Mouse (Mus musculus) intestine, postnatal 0 days (tissue): ENCODE data around the gene Arhgef28. TPM values are rescaled to one million over a fixed set of nuclear protein-coding genes. Genes with fewer than 3 reads are reported as not detected.

Experiments used
- ATAC-seq: fragments of 200-750 bp; cut with Nextera tagmentation; 2 replicates; pipeline ENCODE4 v1.8.0; 2017; ENCODE audit warnings: mild to moderate bottlenecking, moderate TSS enrichment, moderate library complexity
- H3K27ac ChIP-seq: fragments of 300-500 bp; sonication (generic); 2 replicates; pipeline ENCODE4 v1.5.1; 2014; ENCODE audit warnings: mild to moderate bottlenecking, low read depth, low read length, moderate library complexity
- H3K27me3 ChIP-seq: fragments of 300-500 bp; sonication (generic); replicated peaks from 2 replicates; pipeline ENCODE4 v1.6.1; 2014; ENCODE audit warnings: low read length, mixed read lengths; ENCODE audit not compliant: control insufficient read depth, insufficient read depth
- H3K36me3 ChIP-seq: fragments of 300-500 bp; sonication (generic); 2 replicates; pipeline ENCODE4 v1.6.1; 2014; ENCODE audit warnings: mild to moderate bottlenecking, moderate library complexity; ENCODE audit not compliant: control insufficient read depth, insufficient read depth
- H3K4me1 ChIP-seq: fragments of 300-500 bp; sonication (generic); replicated peaks from 2 replicates; pipeline ENCODE4 v1.6.1; 2014; ENCODE audit warnings: antibody characterized with exemption, low read length, mixed read lengths; ENCODE audit not compliant: control insufficient read depth, insufficient read depth
- H3K4me2 ChIP-seq: fragments of 300-500 bp; sonication (generic); replicated peaks from 2 replicates; pipeline ENCODE4 v1.6.1; 2014; ENCODE audit warnings: low read depth, mild to moderate bottlenecking, moderate library complexity
- H3K4me3 ChIP-seq: fragments of 300-500 bp; sonication (generic); 2 replicates; pipeline ENCODE4 v1.5.1; 2014; ENCODE audit warnings: low read depth, low read length
- H3K9ac ChIP-seq: fragments of 300-500 bp; sonication (generic); 2 replicates; pipeline ENCODE4 v1.6.1; 2014; ENCODE audit warnings: mild to moderate bottlenecking, low read depth, low read length
- H3K9me3 ChIP-seq: fragments of 300-500 bp; sonication (generic); 2 replicates; pipeline ENCODE4 v1.6.1; 2016; ENCODE audit warnings: mixed run types; ENCODE audit not compliant: control insufficient read depth
- CTCF ChIP-seq: sonication (generic); IDR thresholded peaks from 2 replicates; pipeline ENCODE4 v1.5.1; 2016; ENCODE audit warnings: low read depth, mild to moderate bottlenecking, control low read depth, antibody characterized with exemption, moderate library complexity
- WGBS: fragments of 180-500 bp; shearing (Covaris S2); extraction: QIAGEN DNeasy Blood & Tissue Kit; methylation state at CpG from one replicate; pipeline ENCODE4 v1.1.7; 2014; 5-methylcytosine and 5-hydroxymethylcytosine counted together
- polyA plus RNA-seq: library from polyadenylated mRNA; unstranded; fragments of >200 nt; fragmentation: Nextera tagmentation; extraction: Ambion mirVana; gene quantifications from 2 replicates; pipeline ENCODE4 v1.2.1, GENCODE M21; 2015

Gene Arhgef28
- polyA plus RNA-seq, 1 experiment from 2014 or later: 13.8 TPM

DNA sequence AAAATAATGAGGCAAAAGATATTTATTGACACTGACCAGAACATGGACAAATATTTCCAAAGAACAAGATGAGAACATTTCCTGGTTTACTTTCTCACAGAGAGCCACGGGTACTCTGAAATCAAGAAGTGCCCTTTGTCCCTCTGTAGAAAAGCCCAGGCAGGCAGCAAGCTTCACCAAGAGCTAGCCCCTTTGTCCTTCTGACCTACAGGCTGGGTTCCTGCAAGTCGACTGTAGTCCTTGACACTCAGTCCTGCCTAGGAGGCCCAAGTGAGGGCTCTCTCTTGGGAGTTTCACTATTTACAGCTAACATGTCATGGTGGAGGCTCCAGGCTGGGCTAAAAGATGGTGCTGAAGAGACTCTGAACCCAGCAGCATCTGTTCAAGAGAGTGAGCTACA, 307.6 kb downstream of the Arhgef28 start:
- H3K4me2 ChIP-seq: no peak overlapping the region
- no peak overlapping the region for H3K27ac ChIP-seq
- peak; percentile 49 for ATAC-seq
- no peak overlapping the region for H3K9ac ChIP-seq
- WGBS: 14% methylated on average over 2 of the region's 2 CpGs
- H3K36me3 ChIP-seq: no peaks in the 10 kb centered on the region
- no peaks in the 10 kb centered on the region for H3K27me3 ChIP-seq
- no peak for TF ChIP-seq CTCF
- no peaks in the 10 kb centered on the region for H3K9me3 ChIP-seq
- H3K4me1 ChIP-seq: no peaks in the 10 kb centered on the region
- H3K4me3 ChIP-seq: no peak overlapping the region

DNA sequence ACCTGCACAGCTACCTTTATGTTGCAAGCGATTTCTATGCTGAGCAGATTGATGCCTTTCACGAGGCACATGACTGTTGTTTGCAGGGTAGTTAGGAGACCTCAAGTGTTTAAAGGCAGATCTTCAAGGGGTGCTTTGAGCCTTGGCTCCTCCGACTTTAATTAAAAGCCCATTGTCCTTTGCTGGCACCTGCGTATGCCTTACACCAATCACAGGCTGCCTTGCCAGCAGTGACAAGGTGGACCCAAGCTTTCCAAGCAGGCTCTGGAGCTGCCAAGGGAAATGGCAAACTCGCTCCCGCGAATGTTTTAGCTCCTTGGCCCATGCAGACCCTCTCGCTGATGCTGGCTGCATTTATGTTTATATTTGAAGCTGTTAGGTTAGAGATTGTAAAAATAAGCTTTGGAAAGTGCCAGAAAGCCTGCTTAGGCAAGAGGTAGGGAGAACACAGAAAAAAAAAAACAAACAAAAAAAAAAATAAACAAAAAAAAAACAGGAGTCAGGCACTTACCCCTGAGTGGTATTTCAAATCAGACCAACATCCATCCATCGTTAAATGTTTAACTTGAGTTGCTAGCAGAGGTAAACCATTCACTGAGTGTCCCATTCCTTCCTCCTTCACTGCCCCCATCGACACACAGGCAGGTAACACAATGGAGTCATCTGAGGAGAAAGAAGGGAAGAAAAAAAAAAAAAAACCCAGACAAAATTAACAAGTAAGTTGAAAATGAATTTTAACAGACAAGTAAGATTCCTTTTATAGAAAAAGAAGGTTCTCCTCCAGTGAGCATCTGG, 313.0 kb downstream of the Arhgef28 start:
- no peak for TF ChIP-seq CTCF
- WGBS: 33% methylated on average over 10 of the region's 10 CpGs
- ATAC-seq: no peak
- Histone ChIP-seq H3K4me1 (0 out of 2 replicates have a peak, but pooled peaks cover 4% of the 10 kb centered on the region), H3K27ac (no peak overlapping the region), H3K9me3 (no peaks in the 10 kb centered on the region), H3K9ac (no peak overlapping the region), H3K4me2 (no peak overlapping the region), H3K27me3 (no peaks in the 10 kb centered on the region), H3K4me3 (no peak overlapping the region), H3K36me3 (no peaks in the 10 kb centered on the region)

DNA sequence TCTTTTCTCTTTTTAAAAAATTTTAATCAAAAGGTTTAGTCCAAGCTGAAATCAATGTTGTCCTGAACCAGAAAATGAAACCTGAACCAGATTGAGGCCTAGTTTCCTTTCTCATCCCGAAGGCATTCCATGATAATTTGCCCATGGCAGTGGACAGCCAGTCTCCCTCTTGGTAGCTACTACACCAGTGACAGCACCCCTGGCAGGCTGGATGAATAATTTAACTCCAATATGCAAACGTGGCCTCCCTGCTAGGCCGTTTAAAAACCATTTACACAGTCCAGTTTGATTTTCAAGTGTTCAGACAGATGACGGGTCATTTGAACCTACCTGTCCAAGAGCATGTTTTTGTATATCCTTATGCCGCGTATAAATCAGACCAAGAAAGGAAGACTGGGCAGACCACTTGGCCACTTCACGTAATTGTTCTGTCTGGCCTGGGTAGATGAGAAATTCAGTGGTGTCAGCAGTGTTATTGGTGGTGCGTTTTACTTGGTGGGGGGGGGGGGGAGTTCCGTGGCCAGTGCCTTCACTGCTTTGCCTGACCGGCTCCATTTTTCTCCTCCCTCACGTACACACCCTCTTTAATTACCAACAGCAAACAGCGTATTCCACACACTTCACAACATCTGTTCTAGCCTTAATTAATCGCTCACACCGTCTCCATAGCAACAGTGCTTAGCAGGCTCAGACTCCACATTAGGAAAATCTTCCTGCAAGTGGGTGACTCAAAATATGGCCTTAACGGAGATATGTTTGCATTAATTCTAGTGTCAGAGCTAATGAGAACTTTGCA, 314.0 kb downstream of the Arhgef28 start:
- ATAC-seq: no peak
- WGBS: 53% methylated on average over 15 of the region's 15 CpGs
- H3K9me3 ChIP-seq: no peaks in the 10 kb centered on the region
- no peaks in the 10 kb centered on the region for H3K27me3 ChIP-seq
- H3K4me3 ChIP-seq: no peak overlapping the region
- 0 out of 2 replicates have a peak, but pooled peaks cover 4% of the 10 kb centered on the region for H3K4me1 ChIP-seq
- no peak overlapping the region for H3K9ac ChIP-seq
- no peak overlapping the region for H3K27ac ChIP-seq
- no peak for TF ChIP-seq CTCF
- no peaks in the 10 kb centered on the region for H3K36me3 ChIP-seq
- H3K4me2 ChIP-seq: no peak overlapping the region

DNA sequence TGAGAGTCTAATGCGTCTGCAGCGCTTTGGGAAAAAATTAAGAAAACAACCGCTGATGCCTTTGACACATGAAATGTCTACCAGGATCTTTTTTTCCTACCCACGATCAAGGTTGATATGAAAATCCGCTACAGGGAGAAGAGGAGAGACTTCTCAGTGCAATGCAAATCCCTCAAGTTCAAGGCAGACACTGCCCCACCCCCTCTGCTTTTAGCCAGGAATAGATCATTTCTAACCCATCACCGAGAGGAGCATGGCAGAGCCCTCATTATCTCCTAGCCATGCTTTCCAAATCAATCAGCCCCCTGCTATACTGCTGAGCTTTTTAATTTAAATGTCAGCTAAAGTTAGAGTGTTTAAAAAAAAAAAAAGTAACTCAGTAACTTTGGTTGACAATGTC, 318.2 kb downstream of the Arhgef28 start:
- Histone ChIP-seq H3K27me3 (no peaks in the 10 kb centered on the region), H3K4me2 (no peak overlapping the region), H3K36me3 (no peaks in the 10 kb centered on the region), H3K4me1 (0 out of 2 replicates have a peak, but pooled peaks cover 4% of the 10 kb centered on the region), H3K9ac (no peak overlapping the region), H3K4me3 (no peak overlapping the region), H3K9me3 (no peaks in the 10 kb centered on the region), H3K27ac (no peak overlapping the region)
- TF ChIP-seq CTCF: no peak
- WGBS: 63% methylated on average over 6 of the region's 6 CpGs
- no peak for ATAC-seq

DNA sequence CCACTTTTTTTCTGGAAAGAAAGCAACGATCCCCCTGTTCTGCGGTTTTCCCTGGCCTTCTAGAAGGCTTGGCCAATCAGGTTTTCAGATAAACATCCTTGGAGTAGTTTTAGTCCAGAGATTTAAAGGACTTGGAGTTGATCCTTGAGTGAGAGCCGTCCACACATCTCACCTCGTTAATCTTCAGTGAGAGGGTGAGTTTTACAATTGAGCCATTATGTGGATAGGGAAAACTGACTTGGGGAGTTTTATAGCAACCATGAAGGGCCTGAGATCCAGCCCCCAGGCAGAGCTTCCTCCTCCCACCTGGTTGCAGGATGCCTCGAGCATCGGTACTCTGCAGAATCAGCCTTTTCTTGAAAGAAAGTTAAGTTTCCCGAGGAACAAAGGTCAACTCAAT, 318.7 kb downstream of the Arhgef28 start:
- ATAC-seq: no peak
- Histone ChIP-seq H3K4me3 (no peak overlapping the region), H3K9ac (no peak overlapping the region), H3K9me3 (no peaks in the 10 kb centered on the region), H3K27me3 (no peaks in the 10 kb centered on the region), H3K36me3 (no peaks in the 10 kb centered on the region), H3K4me2 (no peak overlapping the region), H3K27ac (no peak overlapping the region), H3K4me1 (0 out of 2 replicates have a peak, but pooled peaks cover 4% of the 10 kb centered on the region)
- no peak for TF ChIP-seq CTCF
- 54% methylated on average over 7 of the region's 7 CpGs for WGBS

DNA sequence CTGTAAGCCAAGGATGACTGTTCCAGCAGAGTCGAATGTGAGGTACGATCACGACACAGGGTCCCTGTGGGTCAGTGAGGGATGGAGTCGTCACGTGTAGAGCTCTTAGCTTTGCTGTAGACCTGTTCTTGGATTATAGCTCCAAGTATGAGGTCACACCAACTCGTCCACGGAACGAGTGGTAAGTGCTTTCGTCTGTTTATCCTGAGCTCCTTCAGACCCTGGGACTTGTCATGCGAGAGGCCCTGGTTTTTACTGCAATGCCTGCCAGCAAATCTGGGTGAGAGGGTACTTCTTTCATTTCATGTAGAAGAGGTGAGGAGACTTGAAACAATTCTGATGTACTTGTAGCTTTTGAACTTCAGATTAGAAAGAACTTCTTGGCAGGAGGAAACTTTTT, 322.6 kb downstream of the Arhgef28 start:
- no peak for ATAC-seq
- Histone ChIP-seq H3K4me2 (no peak overlapping the region), H3K27ac (no peak overlapping the region), H3K4me3 (no peak overlapping the region), H3K36me3 (no peaks in the 10 kb centered on the region), H3K4me1 (no peaks in the 10 kb centered on the region), H3K9me3 (no peaks in the 10 kb centered on the region), H3K9ac (no peak overlapping the region), H3K27me3 (no peaks in the 10 kb centered on the region)
- TF ChIP-seq CTCF: no peak
- WGBS: 66% methylated on average over 10 of the region's 10 CpGs
